Mouse (Mus musculus) lung, embryonic 15.5 days (tissue): Measurements from ENCODE around the gene Tnni3. TPM values are rescaled to one million over a fixed set of nuclear protein-coding genes. Genes with fewer than 3 reads are reported as not detected.
"Not testable (repeated sequence)": the region's sequence is repeated elsewhere in the genome, so short reads cannot be mapped to it uniquely, and the experiment has no call there.

Source experiments
- ATAC-seq: fragments of 200-750 bp; cut with Nextera tagmentation; 2 replicates; pipeline ENCODE4 v1.8.0; 2017; ENCODE audit warnings: moderate number of reproducible peaks, borderline replicate concordance; ENCODE audit not compliant: low FRiP score, low TSS enrichment; ENCODE audit errors: extremely low read depth
- H3K27ac ChIP-seq: fragments of 300-500 bp; sonication (generic); 2 replicates; pipeline ENCODE4 v1.5.1; 2015; ENCODE audit warnings: moderate library complexity, mild to moderate bottlenecking, inconsistent platforms
- H3K27me3 ChIP-seq: fragments of 300-500 bp; sonication (generic); 2 replicates; pipeline ENCODE4 v1.6.1; 2015; ENCODE audit warnings: inconsistent platforms
- H3K36me3 ChIP-seq: fragments of 300-500 bp; sonication (generic); 2 replicates; pipeline ENCODE4 v1.6.1; 2015; ENCODE audit warnings: inconsistent platforms
- H3K4me1 ChIP-seq: fragments of 300-500 bp; sonication (generic); 2 replicates; pipeline ENCODE4 v1.6.1; 2015; ENCODE audit warnings: inconsistent platforms
- H3K4me2 ChIP-seq: fragments of 300-500 bp; sonication (generic); 2 replicates; pipeline ENCODE4 v1.6.1; 2015; ENCODE audit warnings: inconsistent platforms, mild to moderate bottlenecking, moderate library complexity
- H3K4me3 ChIP-seq: fragments of 300-500 bp; sonication (generic); 2 replicates; pipeline ENCODE4 v1.5.1; 2015; ENCODE audit warnings: mild to moderate bottlenecking, inconsistent platforms
- H3K9ac ChIP-seq: fragments of 300-500 bp; sonication (generic); 2 replicates; pipeline ENCODE4 v1.6.1; 2015; ENCODE audit warnings: inconsistent platforms
- H3K9me3 ChIP-seq: fragments of 300-500 bp; sonication (generic); 2 replicates; pipeline ENCODE4 v1.6.1; 2016; ENCODE audit warnings: inconsistent platforms
- WGBS: fragments of 180-500 bp; shearing (Covaris S2); methylation state at CpG from one replicate; pipeline ENCODE4 v1.1.7; 2015; 5-methylcytosine and 5-hydroxymethylcytosine counted together
- polyA plus RNA-seq: library from polyadenylated mRNA; unstranded; fragments of >200 nt; fragmentation: Nextera tagmentation; extraction: Ambion mirVana; gene quantifications from 2 replicates; pipeline ENCODE4 v1.2.1, GENCODE M21; 2015

Gene Tnni3
- polyA plus RNA-seq, result 79.8 and 114 TPM in 2 replicates

DNA sequence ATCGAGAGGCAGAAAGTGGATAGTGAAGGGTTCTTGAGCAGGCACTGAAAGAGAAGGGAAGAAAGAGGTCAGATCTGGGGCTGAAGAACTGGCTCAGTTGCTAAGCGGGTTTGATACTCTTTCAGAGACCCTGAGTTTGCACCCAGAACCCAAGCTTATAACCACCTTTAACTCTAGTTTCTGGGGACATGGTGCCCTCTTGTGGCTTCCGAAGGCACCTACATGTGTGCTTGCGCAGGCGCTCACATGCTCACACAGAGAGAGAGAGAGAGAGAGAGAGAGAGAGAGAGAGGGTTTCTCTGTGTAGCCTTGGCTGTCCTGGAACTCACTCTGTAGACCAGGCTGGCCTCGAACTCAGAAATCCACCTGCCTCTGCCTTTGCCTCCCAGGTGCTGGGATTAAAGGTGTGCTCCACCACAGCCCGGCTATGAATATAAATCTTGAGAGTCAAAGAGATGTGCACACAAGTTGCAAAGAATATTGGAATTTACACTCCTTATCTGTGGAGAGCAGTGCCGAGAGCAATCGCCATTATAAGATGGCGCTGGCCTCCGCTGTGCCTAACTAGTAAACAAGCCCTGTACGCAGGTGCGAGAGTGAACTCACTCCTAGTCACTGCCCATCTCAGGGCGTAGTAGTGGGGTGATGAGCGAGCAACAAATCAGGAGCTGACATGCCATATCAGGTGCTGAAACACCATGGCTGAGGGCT lies at the start of gene Tnni3:
Tnni3 (minus strand) TSS at position 18 of the 711 bp plus-strand sequence.
- WGBS, result 67% methylated on average over 15 of the region's 15 CpGs
- H3K4me2 ChIP-seq, H3K4me3 ChIP-seq: not testable (repeated sequence)

DNA sequence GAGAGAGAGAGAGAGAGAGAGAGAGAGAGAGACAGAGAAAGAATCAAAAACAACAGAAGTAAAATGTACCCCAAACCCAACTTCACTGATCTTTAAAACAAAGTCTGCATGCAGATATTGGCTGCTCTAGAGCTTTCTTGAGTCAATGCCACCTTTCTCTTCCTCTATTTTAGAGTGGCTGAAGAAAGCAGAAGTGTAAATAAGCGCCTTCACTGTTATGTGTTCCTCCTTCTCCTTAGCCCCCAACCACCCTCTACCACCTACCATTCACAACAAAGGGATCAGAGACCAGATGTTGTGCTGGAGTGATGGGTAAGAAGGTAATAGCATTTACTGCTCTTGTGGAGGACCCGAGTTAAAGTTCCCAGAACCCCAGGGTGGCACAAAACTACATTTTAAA lies 48.3 kb upstream of the Tnni3 start:
- H3K9ac ChIP-seq, ATAC-seq, H3K4me1 ChIP-seq, H3K4me2 ChIP-seq, H3K9me3 ChIP-seq, H3K27me3 ChIP-seq, H3K36me3 ChIP-seq, H3K27ac ChIP-seq, H3K4me3 ChIP-seq: not testable (repeated sequence)
- WGBS, result 51% methylated on average over 2 of the region's 2 CpGs

More for the DNA sequence above, at the start of gene Tnni3:
- H3K9ac ChIP-seq, H3K27me3 ChIP-seq, H3K9me3 ChIP-seq, H3K27ac ChIP-seq, H3K36me3 ChIP-seq: not testable (repeated sequence)
- peak; percentile 8; the same call in 1 of the 2 replicates for ATAC-seq
- peaks cover 11% of the 10 kb centered on the region for H3K4me1 ChIP-seq

DNA sequence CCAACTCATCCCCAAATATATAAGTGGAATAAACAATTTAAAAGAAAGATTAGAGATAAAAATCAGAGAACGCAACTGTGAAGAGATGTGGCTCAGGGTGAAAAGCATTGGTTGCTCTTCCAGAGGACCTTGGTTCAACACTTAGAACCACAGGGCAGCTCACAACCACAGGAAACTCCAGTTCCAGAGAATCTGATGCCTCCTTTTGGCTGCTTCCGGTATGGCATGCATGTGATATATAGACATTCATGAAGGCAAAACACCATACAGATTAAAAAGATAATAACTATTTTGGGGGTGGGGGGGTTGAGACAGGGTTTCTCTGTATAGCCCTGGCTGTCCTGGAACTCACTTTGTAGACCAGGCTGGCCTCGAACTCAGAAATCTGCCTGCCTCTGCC lies 38.6 kb upstream of the Tnni3 start:
- whole genome bisulfite sequencing, result 75% methylated on average over 3 of the region's 3 CpGs
- no peaks in the 10 kb centered on the region for H3K36me3 ChIP-seq

DNA sequence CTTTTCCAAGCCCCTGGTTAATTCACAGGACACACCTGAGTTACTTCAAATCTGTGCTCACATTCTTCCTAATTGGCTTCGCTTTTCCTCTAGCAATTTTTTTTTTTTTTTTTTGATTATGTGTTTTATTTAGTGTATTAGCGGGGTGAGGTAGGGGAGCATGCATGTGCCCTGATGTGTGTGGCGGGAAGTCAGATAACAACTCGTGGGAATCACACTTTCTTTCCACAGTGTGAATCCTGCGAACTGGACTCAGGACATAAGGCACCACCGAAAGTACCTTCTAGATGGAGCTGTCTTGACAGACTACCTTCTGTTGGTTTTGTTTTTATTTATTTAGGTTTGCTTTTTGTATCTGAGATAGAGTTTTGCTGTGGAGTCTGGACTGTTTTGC lies 33.1 kb upstream of the Tnni3 start:
- H3K4me1 ChIP-seq, result no peaks in the 10 kb centered on the region
- no peak overlapping the region for H3K27ac ChIP-seq
- no peaks in the 10 kb centered on the region for H3K9me3 ChIP-seq
- no peaks in the 10 kb centered on the region for H3K36me3 ChIP-seq
- H3K27me3 ChIP-seq, result 0 out of 2 replicates have a peak, but pooled peaks cover 3% of the 10 kb centered on the region
- H3K4me2 ChIP-seq, result no peak overlapping the region
- no peak for ATAC-seq
- no peak overlapping the region for H3K4me3 ChIP-seq
- 55% methylated on average over 6 of the region's 6 CpGs for WGBS
- no peak overlapping the region for H3K9ac ChIP-seq

More for the DNA sequence above, 38.6 kb upstream of the Tnni3 start:
- Histone ChIP-seq H3K4me2 (no peak overlapping the region), H3K27ac (no peak overlapping the region), H3K9me3 (no peaks in the 10 kb centered on the region), H3K4me3 (no peak overlapping the region), H3K9ac (no peak overlapping the region), H3K4me1 (no peaks in the 10 kb centered on the region), H3K27me3 (no peaks in the 10 kb centered on the region)
- ATAC-seq, result no peak

DNA sequence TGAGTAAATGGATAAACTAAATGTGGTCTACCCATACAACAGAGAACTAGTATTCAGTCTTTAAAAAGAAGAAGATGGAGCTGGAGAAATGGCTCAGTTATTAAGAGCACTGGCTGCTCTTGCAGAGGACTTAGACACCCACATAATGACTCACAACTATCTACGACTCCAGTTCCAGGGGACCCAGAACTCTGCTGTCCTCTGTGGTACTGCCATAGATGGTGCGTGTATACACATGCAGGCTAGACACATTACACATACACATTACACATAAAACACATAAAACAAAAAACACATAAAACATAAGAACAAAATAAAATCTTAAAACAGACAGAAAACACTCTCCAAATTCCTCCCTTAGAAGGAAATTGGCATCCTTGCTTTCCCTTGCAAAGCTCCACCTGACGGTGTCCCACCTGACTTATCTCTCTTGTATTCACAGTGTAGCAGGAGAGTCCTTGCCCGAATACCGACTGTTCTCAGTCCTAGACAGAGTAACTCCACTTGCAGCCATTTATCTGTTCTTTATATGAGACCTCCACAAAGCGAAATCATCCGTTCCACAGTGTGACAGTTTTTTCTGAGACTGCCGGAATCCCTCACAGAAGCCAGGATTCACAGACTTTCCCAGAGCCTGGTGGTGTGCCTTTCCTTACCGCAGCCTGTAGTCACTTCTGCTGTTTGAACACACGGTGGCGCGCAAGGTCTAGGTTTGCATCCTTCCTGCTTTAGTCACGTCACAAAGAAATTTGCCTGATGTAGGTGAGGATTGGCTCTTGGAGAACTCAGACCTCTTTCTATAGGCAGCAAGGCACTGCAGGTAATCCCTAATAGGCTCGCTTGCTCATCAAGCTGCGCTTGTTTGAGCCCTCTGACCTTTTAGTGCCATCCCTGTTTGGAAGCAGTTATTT lies 32.5 kb upstream of the Tnni3 start:
- H3K27ac ChIP-seq, result no peak overlapping the region
- 22% methylated on average over 15 of the region's 15 CpGs for WGBS
- ATAC-seq, result peak; percentile 73
- H3K9ac ChIP-seq, result no peak overlapping the region
- H3K4me3 ChIP-seq, result no peak overlapping the region
- H3K4me1 ChIP-seq, result no peaks in the 10 kb centered on the region
- H3K36me3 ChIP-seq, result no peaks in the 10 kb centered on the region
- H3K9me3 ChIP-seq, result no peaks in the 10 kb centered on the region
- 0 out of 2 replicates have a peak, but pooled peaks cover 3% of the 10 kb centered on the region for H3K27me3 ChIP-seq
- H3K4me2 ChIP-seq, result no peak overlapping the region

DNA sequence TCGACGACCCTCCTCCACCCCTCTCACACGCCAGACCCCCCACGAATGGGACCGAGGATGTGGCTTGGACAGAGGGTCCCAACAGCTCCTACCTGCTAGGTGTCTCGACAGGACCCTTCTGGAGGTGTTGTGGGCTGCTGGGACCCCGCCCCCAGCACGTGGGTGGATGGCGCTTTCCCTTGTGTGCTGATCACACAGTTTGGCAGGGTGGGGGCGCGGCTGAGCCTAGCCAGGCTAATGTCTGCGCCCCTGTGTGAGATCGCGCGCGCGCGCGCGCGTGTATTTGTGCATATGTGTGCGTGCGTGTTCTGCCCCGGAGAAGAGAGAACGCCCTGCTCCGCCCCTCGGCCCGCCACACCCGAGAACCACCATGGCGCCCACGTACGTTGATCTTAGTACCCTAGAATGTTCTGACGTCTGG lies 23.2 kb upstream of the Tnni3 start, which contains the start of gene Syt5:
Syt5 (minus strand) TSS at position 321 of the 421 bp plus-strand sequence.
- Histone ChIP-seq H3K4me1 (peaks cover 12% of the 10 kb centered on the region; the same call in 1 of the 2 replicates), H3K4me3 (peak within 1 kb of the TSS; percentile 26), H3K4me2 (peak within 1 kb of the TSS; percentile 67), H3K36me3 (no peaks in the 10 kb centered on the region), H3K9me3 (no peaks in the 10 kb centered on the region), H3K27me3 (peaks cover 4% of the 10 kb centered on the region; the same call in 1 of the 2 replicates), H3K27ac (no peak within 1 kb of the TSS), H3K9ac (peak within 1 kb of the TSS; percentile 30; the same call in 1 of the 2 replicates)
- 4% methylated on average over 33 of the region's 33 CpGs for WGBS
- ATAC-seq, result peak; percentile 19; the same call in 1 of the 2 replicates

DNA sequence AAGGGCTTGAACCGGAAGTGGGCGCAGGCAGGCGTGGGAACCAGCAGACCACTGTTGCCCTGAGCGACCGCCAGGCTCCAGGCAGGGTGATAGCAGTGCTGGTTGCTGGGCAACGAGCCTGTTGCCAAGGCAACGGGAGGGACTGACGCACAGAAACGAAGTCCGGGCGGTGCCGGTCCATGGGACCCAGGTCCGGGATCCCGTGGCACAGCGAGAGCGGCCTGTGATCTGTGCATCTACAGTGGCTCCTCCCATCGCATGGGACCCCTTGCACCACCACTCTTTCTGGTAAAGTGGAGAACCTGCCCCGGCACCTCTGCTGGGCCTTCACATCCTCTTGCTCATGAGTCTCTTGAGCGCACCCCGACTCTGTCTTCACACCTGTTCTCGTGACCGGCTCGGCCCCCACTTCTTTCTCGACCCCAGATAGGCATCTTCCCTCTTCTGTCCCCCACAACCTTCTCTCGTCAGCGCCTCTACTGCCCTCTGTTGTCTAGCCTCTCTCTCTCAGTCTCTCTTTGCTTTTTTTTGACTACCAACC lies 22.6 kb upstream of the Tnni3 start:
- WGBS, result 2% methylated on average over 26 of the region's 26 CpGs
- Histone ChIP-seq H3K4me1 (peaks cover 12% of the 10 kb centered on the region; the same call in 1 of the 2 replicates), H3K36me3 (no peaks in the 10 kb centered on the region), H3K27me3 (peaks cover 4% of the 10 kb centered on the region; the same call in 1 of the 2 replicates), H3K4me3 (peak overlapping the region; percentile 26), H3K4me2 (peak overlapping the region; percentile 67), H3K9me3 (no peaks in the 10 kb centered on the region), H3K27ac (no peak overlapping the region), H3K9ac (no peak overlapping the region)
- peak; percentile 63; the same call in 1 of the 2 replicates for ATAC-seq

DNA sequence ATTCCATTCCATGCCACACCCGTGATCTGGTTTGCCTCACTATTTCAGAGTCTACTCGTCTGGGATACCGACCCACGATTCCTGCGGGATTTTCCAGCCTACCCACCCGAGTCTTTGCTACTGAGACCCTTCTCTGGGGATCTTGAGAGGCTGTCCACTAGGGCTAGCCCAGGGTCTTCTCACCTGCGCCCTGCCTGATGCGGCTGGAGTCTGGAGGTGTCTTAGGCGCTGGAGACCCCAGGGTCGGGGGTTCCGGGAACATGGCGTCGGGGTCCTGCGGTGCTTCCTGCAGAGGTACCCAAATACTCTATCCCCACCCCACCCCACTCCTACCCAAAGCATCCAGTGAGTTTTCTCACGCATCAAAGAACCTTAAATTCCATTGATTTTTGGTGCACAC lies 22.0 kb upstream of the Tnni3 start:
- H3K9ac ChIP-seq, result no peak overlapping the region
- H3K4me2 ChIP-seq, result peak overlapping the region; percentile 67; the same call in 1 of the 2 replicates
- H3K27me3 ChIP-seq, result peaks cover 4% of the 10 kb centered on the region; the same call in 1 of the 2 replicates
- peaks cover 12% of the 10 kb centered on the region; the same call in 1 of the 2 replicates for H3K4me1 ChIP-seq
- H3K4me3 ChIP-seq, result 0 out of 2 replicates have a peak overlapping the region, but pooled peaks have one; percentile 26
- H3K9me3 ChIP-seq, result no peaks in the 10 kb centered on the region
- no peak overlapping the region for H3K27ac ChIP-seq
- no peaks in the 10 kb centered on the region for H3K36me3 ChIP-seq
- no peak for ATAC-seq
- whole genome bisulfite sequencing, result 70% methylated on average over 15 of the region's 15 CpGs

DNA sequence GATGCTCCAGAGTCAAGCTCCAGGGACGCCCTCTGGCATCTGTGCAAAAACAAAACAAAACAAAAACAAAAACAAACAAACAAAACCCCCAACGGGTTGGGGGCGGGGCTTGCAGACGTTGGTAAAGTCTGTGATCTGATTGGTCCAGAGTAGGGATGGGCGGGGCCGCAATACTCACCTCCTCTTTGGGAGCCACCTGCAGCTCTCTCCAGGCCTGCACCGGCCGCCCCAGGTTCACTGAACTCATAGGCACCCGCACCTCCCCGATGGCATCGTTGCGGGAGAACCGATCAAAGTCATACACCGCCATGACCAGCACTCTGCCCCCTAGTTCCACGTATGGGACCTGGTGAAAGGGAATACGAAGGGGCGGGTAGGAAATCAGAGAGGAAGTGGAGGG lies 18.0 kb upstream of the Tnni3 start:
- H3K27me3 ChIP-seq, result peaks cover 4% of the 10 kb centered on the region; the same call in 1 of the 2 replicates
- H3K4me1 ChIP-seq, result peaks cover 8% of the 10 kb centered on the region; the same call in 1 of the 2 replicates
- no peak overlapping the region for H3K4me2 ChIP-seq
- ATAC-seq, result no peak
- H3K9me3 ChIP-seq, result no peaks in the 10 kb centered on the region
- WGBS, result 33% methylated on average over 17 of the region's 17 CpGs
- H3K36me3 ChIP-seq, result no peaks in the 10 kb centered on the region
- no peak overlapping the region for H3K4me3 ChIP-seq
- no peak overlapping the region for H3K27ac ChIP-seq
- H3K9ac ChIP-seq, result no peak overlapping the region

DNA sequence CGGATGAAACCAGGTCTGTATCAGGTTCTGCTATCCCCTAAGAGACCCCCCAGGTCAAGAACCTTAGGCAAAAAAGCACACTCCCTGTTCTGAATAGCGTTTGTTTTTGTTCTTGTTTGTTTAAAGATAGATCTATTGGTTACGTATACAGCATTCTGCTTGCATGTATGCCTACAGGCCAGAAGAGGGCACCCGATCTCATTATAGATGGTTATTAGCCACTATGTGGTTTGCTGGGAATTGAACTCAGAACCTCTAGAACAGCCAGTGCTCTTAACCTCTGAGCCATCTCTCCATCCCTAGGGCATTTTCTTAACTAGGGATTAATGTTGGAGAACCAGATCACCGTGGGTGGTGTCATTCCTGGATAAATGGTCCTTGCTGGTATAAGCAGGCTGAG lies 17.3 kb upstream of the Tnni3 start:
- H3K27ac ChIP-seq, result no peak overlapping the region
- no peak overlapping the region for H3K9ac ChIP-seq
- H3K4me2 ChIP-seq, result no peak overlapping the region
- no peak for ATAC-seq
- no peaks in the 10 kb centered on the region for H3K9me3 ChIP-seq
- peaks cover under 1% of the 10 kb centered on the region; the same call in 1 of the 2 replicates for H3K27me3 ChIP-seq
- H3K4me1 ChIP-seq, result peaks cover under 1% of the 10 kb centered on the region; the same call in 1 of the 2 replicates
- 56% methylated on average over 5 of the region's 5 CpGs for WGBS
- no peak overlapping the region for H3K4me3 ChIP-seq
- H3K36me3 ChIP-seq, result no peaks in the 10 kb centered on the region

DNA sequence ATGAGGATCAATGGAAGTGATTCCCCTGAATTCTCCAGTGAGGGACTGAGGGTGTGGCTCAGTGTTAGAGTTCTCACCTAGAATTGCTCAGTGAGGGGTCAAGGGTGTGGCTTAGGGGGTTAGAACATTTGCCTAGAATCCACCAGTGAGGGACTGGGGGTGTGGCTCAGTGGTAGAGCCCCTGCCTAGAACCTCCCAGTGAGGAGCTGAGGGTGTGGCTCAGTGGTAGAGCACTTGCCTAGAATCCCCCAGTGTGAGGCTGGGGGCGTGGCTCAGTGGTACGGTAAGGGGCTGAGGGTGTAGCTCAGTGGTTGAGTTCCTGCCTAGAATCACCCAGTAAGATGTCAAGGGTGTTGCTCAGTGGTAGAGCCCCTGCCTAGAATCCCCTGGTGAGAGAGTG lies 15.0 kb upstream of the Tnni3 start:
- ATAC-seq, result no peak
- H3K36me3 ChIP-seq, result no peaks in the 10 kb centered on the region
- WGBS, result 71% methylated on average over 2 of the region's 2 CpGs
- H3K4me2 ChIP-seq, result no peak overlapping the region
- H3K27me3 ChIP-seq, result no peaks in the 10 kb centered on the region
- no peaks in the 10 kb centered on the region for H3K9me3 ChIP-seq
- H3K27ac ChIP-seq, result no peak overlapping the region
- H3K9ac ChIP-seq, result no peak overlapping the region
- no peaks in the 10 kb centered on the region for H3K4me1 ChIP-seq
- no peak overlapping the region for H3K4me3 ChIP-seq
